ENCODE assay signal across 11 mouse cellular contexts in the genomic region with DNA sequence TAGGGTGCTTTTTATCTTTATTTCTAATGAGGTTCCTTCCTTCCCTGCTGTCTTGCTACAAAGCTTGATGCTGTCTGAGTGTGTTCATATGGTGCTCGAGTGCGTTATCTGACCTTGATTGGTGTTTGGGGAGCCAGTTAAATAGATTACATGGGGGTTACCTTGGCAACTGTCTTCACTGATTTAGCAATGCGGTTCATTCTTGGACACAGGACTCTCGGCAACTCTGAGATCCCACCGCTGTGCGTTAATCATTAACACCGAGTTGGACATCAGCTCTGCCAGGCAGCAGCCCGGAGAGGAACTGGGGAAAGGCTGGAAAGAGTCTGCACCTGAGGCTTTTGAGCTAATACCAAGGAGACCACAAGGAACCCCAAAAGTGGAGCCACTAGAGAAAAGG.
A peak's percentile ranks its signal among the peaks of the same experiment; 100 is the strongest.
DNase-seq lines count a peak whose midpoint lies in the region; ATAC-seq and TF ChIP-seq lines count a peak whose summit lies in the region.
"Had no signal": no experiment of that assay in that cellular context is flagged by ENCODE, and none has a peak within 500 bp of the region (broad histone marks: within the 10 kb centered on the region; RNA-seq: fewer than 3 reads in every experiment).

No protein-coding gene starts in this region.

- ATAC-seq in forebrain, postnatal 0 days: peak; percentile 45
- peak; percentile 81 for ATAC-seq in neural tube, embryonic 12.5 days (ENCODE audit: low FRiP score, low read depth)
- ATAC-seq in monocyte, adult 5-6 weeks (replicated peaks; ENCODE audit: insufficient number of reproducible peaks, low FRiP score, low TSS enrichment, poor library complexity, severe bottlenecking): no peak

- H3K36me3 ChIP-seq in forebrain, postnatal 0 days (ENCODE audit: insufficient read depth): no peaks in the 10 kb centered on the region
- no peaks in the 10 kb centered on the region for H3K36me3 ChIP-seq in neural tube, embryonic 12.5 days

- no peak overlapping the region for H3K27ac ChIP-seq in forebrain, postnatal 0 days (ENCODE audit: low read depth, low read length)
- H3K27ac ChIP-seq in neural tube, embryonic 12.5 days: no peak overlapping the region

- peak; percentile 3 for DNase-seq in adrenal gland, postnatal 14 days
- DNase-seq in adrenal gland, postnatal 4 days (ENCODE audit: low spot score in 2 of 2): no peak
- DNase-seq in forebrain, postnatal 0 days: peak; percentile 2
- DNase-seq in kidney, postnatal 14 days: peak; percentile 48
- no peak for DNase-seq in natural killer cell, adult 2 months (ENCODE audit: low spot score in 2 of 2)
- DNase-seq in thymus, postnatal 10 days (ENCODE audit: low spot score in 2 of 2): no peak
- DNase-seq: lung, adult 2 months; right cerebral cortex, postnatal 4 days had no signal

- H3K4me2 ChIP-seq in forebrain, postnatal 0 days (ENCODE audit: low read depth): no peak overlapping the region
- H3K4me2 ChIP-seq in neural tube, embryonic 12.5 days (replicated peaks): 0 out of 2 replicates have a peak overlapping the region, but pooled peaks have one; percentile 14

- no peaks in the 10 kb centered on the region for H3K9me3 ChIP-seq in forebrain, postnatal 0 days (ENCODE audit: low read length)
- H3K9me3 ChIP-seq in neural tube, embryonic 12.5 days: no peaks in the 10 kb centered on the region

- no peak overlapping the region for H3K9ac ChIP-seq in forebrain, postnatal 0 days
- H3K9ac ChIP-seq in neural tube, embryonic 12.5 days: no peak overlapping the region

- H3K4me1 ChIP-seq in forebrain, postnatal 0 days (ENCODE audit: insufficient read depth): no peaks in the 10 kb centered on the region
- peaks cover 5% of the 10 kb centered on the region; the same call in 1 of the 2 replicates for H3K4me1 ChIP-seq in neural tube, embryonic 12.5 days

- WGBS in forebrain, postnatal 0 days: 42% methylated on average over 8 of the region's 8 CpGs
- 36% methylated on average over 8 of the region's 8 CpGs for WGBS in neural tube, embryonic 12.5 days

- H3K4me3 ChIP-seq in forebrain, postnatal 0 days (ENCODE audit: low read depth, low read length): no peak overlapping the region
- no peak overlapping the region for H3K4me3 ChIP-seq in neural tube, embryonic 12.5 days
- H3K4me3 ChIP-seq: erythroblast, embryonic 14.5 days had no signal

- TF ChIP-seq CTCF in forebrain, postnatal 0 days (IDR thresholded peaks at IDR 0.05; ENCODE audit: low read depth): no peak

- H3K27me3 ChIP-seq in forebrain, postnatal 0 days (ENCODE audit: insufficient read depth, low read length): no peaks in the 10 kb centered on the region
- H3K27me3 ChIP-seq in neural tube, embryonic 12.5 days (replicated peaks): no peaks in the 10 kb centered on the region

Comparison
In these comparisons a context has a peak if more than half of its experiments do, and no peak if none do; other contexts are left out.
1. DNase-seq: peak in adrenal gland, postnatal 14 days (single experiment), forebrain, postnatal 0 days (single experiment) and kidney, postnatal 14 days (single experiment); none in adrenal gland, postnatal 4 days (0 of 2), natural killer cell, adult 2 months (0 of 2) and thymus, postnatal 10 days (0 of 2).